Mouse (Mus musculus) heart, embryonic 10.5 days (tissue): ENCODE measurements around the gene Epha1. TPM values are rescaled to one million over a fixed set of nuclear protein-coding genes. Genes with fewer than 3 reads are reported as not detected.

ENCODE experiments used
- DNase-seq: peaks from one replicate; pipeline ENCODE4 v3.0.0-alpha.2; 2017; ENCODE audit warnings: low spot score
- H3K27ac ChIP-seq: fragments of 300-500 bp; sonication (generic); 2 replicates; pipeline ENCODE4 v1.5.1; 2016; ENCODE audit warnings: mild to moderate bottlenecking
- H3K27me3 ChIP-seq: fragments of 300-500 bp; sonication (generic); 2 replicates; pipeline ENCODE4 v1.6.1; 2016; ENCODE audit warnings: mild to moderate bottlenecking; ENCODE audit not compliant: poor library complexity, insufficient read depth, severe bottlenecking
- H3K36me3 ChIP-seq: fragments of 300-500 bp; sonication (generic); 2 replicates; pipeline ENCODE4 v1.6.1; 2016; ENCODE audit warnings: mild to moderate bottlenecking, moderate library complexity
- H3K4me1 ChIP-seq: fragments of 300-500 bp; sonication (generic); 2 replicates; pipeline ENCODE4 v1.6.1; 2016; ENCODE audit warnings: mild to moderate bottlenecking
- H3K4me3 ChIP-seq: fragments of 300-500 bp; sonication (generic); 2 replicates; pipeline ENCODE4 v1.5.1; 2016; ENCODE audit warnings: mild to moderate bottlenecking, moderate library complexity
- H3K9me3 ChIP-seq: fragments of 300-500 bp; sonication (generic); 2 replicates; pipeline ENCODE4 v1.6.1; 2016; ENCODE audit warnings: mild to moderate bottlenecking, moderate library complexity
- WGBS: fragments of 180-500 bp; shearing (Covaris S2); methylation state at CpG from one replicate; pipeline ENCODE4 v1.1.7; 2016; 5-methylcytosine and 5-hydroxymethylcytosine counted together
- polyA plus RNA-seq: library from polyadenylated mRNA; unstranded; fragments of >200 nt; fragmentation: Nextera tagmentation; extraction: Ambion mirVana; gene quantifications from 2 replicates; pipeline ENCODE4 v1.2.1, GENCODE M21; 2016

The Epha1 gene
- polyA plus RNA-seq, 1 experiment from 2014 or later, result 4.8 TPM

- Histone ChIP-seq H3K27ac (peak overlapping the region; percentile 96; the same call in 1 of the 2 replicates), H3K9me3 (no peaks in the 10 kb centered on the region), H3K36me3 (peaks cover 25% of the 10 kb centered on the region), H3K4me1 (peaks cover 35% of the 10 kb centered on the region), H3K4me3 (peak overlapping the region; percentile 97), H3K27me3 (no peaks in the 10 kb centered on the region)
- DNase-seq, result no peak
- 37% methylated on average over 12 of the region's 12 CpGs for WGBS
These were observed 24.6 kb downstream of the Epha1 start for GRCm38 (mm10) chr6:42348281-42349005.

GRCm38 (mm10) chr6:42344255-42344654, 28.8 kb downstream of the Epha1 start:
- no peak overlapping the region for H3K27ac ChIP-seq
- H3K4me3 ChIP-seq, result no peak overlapping the region
- no peaks in the 10 kb centered on the region for H3K36me3 ChIP-seq
- H3K9me3 ChIP-seq, result no peaks in the 10 kb centered on the region
- H3K27me3 ChIP-seq, result no peaks in the 10 kb centered on the region
- DNase-seq, result no peak
- 78% methylated on average over 1 of the region's 1 CpGs for WGBS
- H3K4me1 ChIP-seq, result peaks cover 6% of the 10 kb centered on the region

- H3K4me3 ChIP-seq, result no peak overlapping the region
- H3K27ac ChIP-seq, result no peak overlapping the region
- no peak for DNase-seq
- no peaks in the 10 kb centered on the region for H3K9me3 ChIP-seq
- H3K4me1 ChIP-seq, result peaks cover 2% of the 10 kb centered on the region
- no peaks in the 10 kb centered on the region for H3K36me3 ChIP-seq
- H3K27me3 ChIP-seq, result no peaks in the 10 kb centered on the region
- WGBS, result 75% methylated on average over 9 of the region's 9 CpGs
These were observed 29.5 kb downstream of the Epha1 start for GRCm38 (mm10) chr6:42343361-42344120.

- H3K27me3 ChIP-seq, result no peaks in the 10 kb centered on the region
- H3K4me1 ChIP-seq, result no peaks in the 10 kb centered on the region
- H3K36me3 ChIP-seq, result no peaks in the 10 kb centered on the region
- H3K27ac ChIP-seq, result no peak overlapping the region
- H3K4me3 ChIP-seq, result no peak overlapping the region
- DNase-seq, result no peak
- 70% methylated on average over 1 of the region's 1 CpGs for WGBS
- H3K9me3 ChIP-seq, result no peaks in the 10 kb centered on the region
These were observed 30.9 kb downstream of the Epha1 start for GRCm38 (mm10) chr6:42342171-42342570.

- no peak overlapping the region for H3K27ac ChIP-seq
- no peaks in the 10 kb centered on the region for H3K27me3 ChIP-seq
- H3K4me3 ChIP-seq, result no peak overlapping the region
- whole genome bisulfite sequencing, result 73% methylated on average over 5 of the region's 5 CpGs
- H3K4me1 ChIP-seq, result no peaks in the 10 kb centered on the region
- no peaks in the 10 kb centered on the region for H3K9me3 ChIP-seq
- no peaks in the 10 kb centered on the region for H3K36me3 ChIP-seq
- DNase-seq, result no peak
These were observed 33.1 kb downstream of the Epha1 start for GRCm38 (mm10) chr6:42339981-42340380.

- Histone ChIP-seq H3K4me1 (no peaks in the 10 kb centered on the region), H3K4me3 (no peak overlapping the region), H3K27ac (no peak overlapping the region), H3K27me3 (no peaks in the 10 kb centered on the region), H3K9me3 (no peaks in the 10 kb centered on the region), H3K36me3 (no peaks in the 10 kb centered on the region)
- WGBS, result 75% methylated on average over 2 of the region's 2 CpGs
- no peak for DNase-seq
These were observed 33.9 kb downstream of the Epha1 start for GRCm38 (mm10) chr6:42339189-42339588.

GRCm38 (mm10) chr6:42330946-42331345, 42.1 kb downstream of the Epha1 start:
- Histone ChIP-seq H3K4me3 (no peak overlapping the region), H3K36me3 (no peaks in the 10 kb centered on the region), H3K27me3 (peaks cover 5% of the 10 kb centered on the region; the same call in 1 of the 2 replicates), H3K9me3 (no peaks in the 10 kb centered on the region), H3K4me1 (no peaks in the 10 kb centered on the region), H3K27ac (no peak overlapping the region)
- 87% methylated on average over 3 of the region's 3 CpGs for WGBS
- DNase-seq, result no peak

- Histone ChIP-seq H3K36me3 (no peaks in the 10 kb centered on the region), H3K4me1 (peaks cover 1% of the 10 kb centered on the region; the same call in 1 of the 2 replicates), H3K27ac (no peak overlapping the region), H3K9me3 (no peaks in the 10 kb centered on the region), H3K27me3 (peaks cover 6% of the 10 kb centered on the region), H3K4me3 (no peak overlapping the region)
- 62% methylated on average over 3 of the region's 3 CpGs for WGBS
- no peak for DNase-seq
These were observed 42.9 kb downstream of the Epha1 start for GRCm38 (mm10) chr6:42330216-42330615.

GRCm38 (mm10) chr6:42328757-42329156, 44.3 kb downstream of the Epha1 start:
- H3K27me3 ChIP-seq, result peaks cover 20% of the 10 kb centered on the region

GRCm38 (mm10) chr6:42326509-42326908, 46.6 kb downstream of the Epha1 start:
- H3K9me3 ChIP-seq, result no peaks in the 10 kb centered on the region
- H3K27ac ChIP-seq, result no peak overlapping the region
- no peak for DNase-seq
- H3K27me3 ChIP-seq, result peaks cover 43% of the 10 kb centered on the region
- peaks cover 21% of the 10 kb centered on the region for H3K4me1 ChIP-seq
- 77% methylated on average over 3 of the region's 3 CpGs for WGBS
- no peaks in the 10 kb centered on the region for H3K36me3 ChIP-seq
- H3K4me3 ChIP-seq, result no peak overlapping the region

More at GRCm38 (mm10) chr6:42328757-42329156, 44.3 kb downstream of the Epha1 start:
- no peaks in the 10 kb centered on the region for H3K9me3 ChIP-seq
- H3K36me3 ChIP-seq, result no peaks in the 10 kb centered on the region
- H3K27ac ChIP-seq, result no peak overlapping the region
- no peak for DNase-seq
- peaks cover 16% of the 10 kb centered on the region for H3K4me1 ChIP-seq
- H3K4me3 ChIP-seq, result no peak overlapping the region
- WGBS, result 66% methylated on average over 3 of the region's 3 CpGs

GRCm38 (mm10) chr6:42325268-42325609, 47.8 kb downstream of the Epha1 start:
- DNase-seq, result peak; percentile 83
- Histone ChIP-seq H3K4me1 (peaks cover 21% of the 10 kb centered on the region), H3K27ac (no peak overlapping the region), H3K4me3 (peak overlapping the region; percentile 74), H3K27me3 (peaks cover 47% of the 10 kb centered on the region), H3K36me3 (no peaks in the 10 kb centered on the region), H3K9me3 (no peaks in the 10 kb centered on the region)
- WGBS, result 4% methylated on average over 7 of the region's 7 CpGs

GRCm38 (mm10) chr6:42324482-42325267, 48.4 kb downstream of the Epha1 start, which contains the start of gene Fam131b:
Fam131b (minus strand) TSS chr6:42324643.
- peak; percentile 77 for DNase-seq
- peak within 1 kb of the TSS; percentile 65 for H3K27ac ChIP-seq
- WGBS, result under 1% methylated on average over 43 of the region's 68 CpGs

More at GRCm38 (mm10) chr6:42324482-42325267, 48.4 kb downstream of the Epha1 start, which contains the start of gene Fam131b:
- H3K4me3 ChIP-seq, result peak within 1 kb of the TSS; percentile 74
- peaks cover 21% of the 10 kb centered on the region for H3K4me1 ChIP-seq
- peaks cover 50% of the 10 kb centered on the region for H3K27me3 ChIP-seq
- no peaks in the 10 kb centered on the region for H3K9me3 ChIP-seq
- H3K36me3 ChIP-seq, result no peaks in the 10 kb centered on the region
